Mouse (Mus musculus) kidney, embryonic 14.5 days (tissue): Measurements from ENCODE around the gene 2310039H08Rik. TPM values are rescaled to one million over a fixed set of nuclear protein-coding genes. Genes with fewer than 3 reads are reported as not detected.
A peak's percentile ranks its signal among the peaks of the same experiment; 100 is the strongest.
"Not testable (repeated sequence)": the region's sequence is repeated elsewhere in the genome, so short reads cannot be mapped to it uniquely, and the experiment has no call there.

Experiments
- ATAC-seq: fragments of 200-750 bp; cut with Nextera tagmentation; 2 replicates; pipeline ENCODE4 v1.8.0; 2017; ENCODE audit warnings: moderate number of reproducible peaks, mild to moderate bottlenecking, moderate TSS enrichment, moderate library complexity; ENCODE audit not compliant: low FRiP score, low TSS enrichment
- H3K27ac ChIP-seq: fragments of 300-500 bp; sonication (generic); 2 replicates; pipeline ENCODE4 v1.5.1; 2014; ENCODE audit warnings: low read depth, mild to moderate bottlenecking, low read length, moderate library complexity, mixed read lengths
- H3K27me3 ChIP-seq: fragments of 300-500 bp; sonication (generic); 2 replicates; pipeline ENCODE4 v1.6.1; 2014; ENCODE audit warnings: mild to moderate bottlenecking, low read length; ENCODE audit not compliant: control insufficient read depth, insufficient read depth
- H3K36me3 ChIP-seq: fragments of 300-500 bp; sonication (generic); 2 replicates; pipeline ENCODE4 v1.6.1; 2014; ENCODE audit warnings: low read length, mixed read lengths; ENCODE audit not compliant: control insufficient read depth, insufficient read depth
- H3K4me1 ChIP-seq: fragments of 300-500 bp; sonication (generic); 2 replicates; pipeline ENCODE4 v1.6.1; 2014; ENCODE audit warnings: low read length, mixed read lengths; ENCODE audit not compliant: control insufficient read depth, insufficient read depth
- H3K4me2 ChIP-seq: fragments of 300-500 bp; sonication (generic); replicated peaks from 2 replicates; pipeline ENCODE4 v1.6.1; 2014; ENCODE audit warnings: low read depth, mild to moderate bottlenecking, low read length
- H3K4me3 ChIP-seq: fragments of 300-500 bp; sonication (generic); 2 replicates; pipeline ENCODE4 v1.5.1; 2014; ENCODE audit warnings: mild to moderate bottlenecking, low read length
- H3K9ac ChIP-seq: fragments of 300-500 bp; sonication (generic); 2 replicates; pipeline ENCODE4 v1.6.1; 2014; ENCODE audit warnings: low read depth, mild to moderate bottlenecking, low read length, moderate library complexity
- H3K9me3 ChIP-seq: fragments of 300-500 bp; sonication (generic); 2 replicates; pipeline ENCODE4 v1.6.1; 2016; ENCODE audit warnings: low read length; ENCODE audit not compliant: control insufficient read depth
- WGBS: fragments of 180-500 bp; shearing (Covaris S2); extraction: QIAGEN DNeasy Blood & Tissue Kit; methylation state at CpG from one replicate; pipeline ENCODE4 v1.1.7; 2014; 5-methylcytosine and 5-hydroxymethylcytosine counted together
- polyA plus RNA-seq: library from polyadenylated mRNA; unstranded; fragments of >200 nt; fragmentation: Nextera tagmentation; extraction: Ambion mirVana; gene quantifications from 2 replicates; pipeline ENCODE4 v1.2.1, GENCODE M21; 2014

Gene 2310039H08Rik
- polyA plus RNA-seq, 1 experiment from 2014 or later = 73.6 TPM

- Histone ChIP-seq H3K9me3 (no peaks in the 10 kb centered on the region), H3K27ac (peak within 1 kb of the TSS; percentile 51), H3K36me3 (peaks cover 30% of the 10 kb centered on the region), H3K9ac (peak within 1 kb of the TSS; percentile 73), H3K4me2 (peak within 1 kb of the TSS; percentile 63), H3K4me1 (0 out of 2 replicates have a peak, but pooled peaks cover 6% of the 10 kb centered on the region), H3K4me3 (peak within 1 kb of the TSS; percentile 60), H3K27me3 (no peaks in the 10 kb centered on the region)
- under 1% methylated on average over 44 of the region's 44 CpGs for WGBS
- peak; percentile 95 for ATAC-seq
Observed at GRCm38 (mm10) chr17:46782341-46783221, 10.1 kb downstream of the 2310039H08Rik start, which contains the start of gene Rpl7l1. Rpl7l1 (minus strand) TSS chr17:46782672.

- Histone ChIP-seq H3K36me3 (peaks cover 24% of the 10 kb centered on the region), H3K9ac (no peak overlapping the region; the same call in 1 of the 2 replicates), H3K27ac (peak overlapping the region; percentile 51; the same call in 1 of the 2 replicates), H3K4me2 (peak overlapping the region; percentile 63), H3K9me3 (no peaks in the 10 kb centered on the region), H3K27me3 (no peaks in the 10 kb centered on the region), H3K4me3 (peak overlapping the region; percentile 60), H3K4me1 (0 out of 2 replicates have a peak, but pooled peaks cover 6% of the 10 kb centered on the region)
- 76% methylated on average over 2 of the region's 2 CpGs for WGBS
- ATAC-seq = peak; percentile 18
Observed at GRCm38 (mm10) chr17:46783222-46783565, 10.8 kb downstream of the 2310039H08Rik start.

- Histone ChIP-seq H3K27ac (no peak overlapping the region), H3K9me3 (no peaks in the 10 kb centered on the region), H3K4me1 (no peaks in the 10 kb centered on the region), H3K4me3 (no peak overlapping the region), H3K36me3 (no peaks in the 10 kb centered on the region), H3K9ac (no peak overlapping the region), H3K4me2 (no peak overlapping the region), H3K27me3 (no peaks in the 10 kb centered on the region)
- no peak for ATAC-seq
- WGBS = 90% methylated on average over 5 of the region's 5 CpGs
Observed at GRCm38 (mm10) chr17:46786952-46787351, 14.5 kb downstream of the 2310039H08Rik start.

GRCm38 (mm10) chr17:46787974-46788373, 15.5 kb downstream of the 2310039H08Rik start:
- not testable (repeated sequence) for H3K4me3 ChIP-seq, H3K27me3 ChIP-seq, H3K27ac ChIP-seq, ATAC-seq, H3K9me3 ChIP-seq, H3K4me1 ChIP-seq, H3K4me2 ChIP-seq, H3K36me3 ChIP-seq, H3K9ac ChIP-seq
- 63% methylated on average over 2 of the region's 2 CpGs for WGBS

GRCm38 (mm10) chr17:46792963-46793362, 20.5 kb downstream of the 2310039H08Rik start:
- WGBS = 87% methylated on average over 2 of the region's 2 CpGs
- Histone ChIP-seq H3K4me1 (0 out of 2 replicates have a peak, but pooled peaks cover 5% of the 10 kb centered on the region), H3K4me3 (no peak overlapping the region), H3K9ac (no peak overlapping the region), H3K27ac (no peak overlapping the region), H3K9me3 (no peaks in the 10 kb centered on the region), H3K27me3 (no peaks in the 10 kb centered on the region), H3K4me2 (no peak overlapping the region), H3K36me3 (no peaks in the 10 kb centered on the region)
- no peak for ATAC-seq

GRCm38 (mm10) chr17:46796743-46797142, 24.3 kb downstream of the 2310039H08Rik start:
- no peaks in the 10 kb centered on the region for H3K9me3 ChIP-seq
- no peak for ATAC-seq
- H3K4me1 ChIP-seq = 0 out of 2 replicates have a peak, but pooled peaks cover 5% of the 10 kb centered on the region
- H3K36me3 ChIP-seq = peaks cover 15% of the 10 kb centered on the region
- 78% methylated on average over 4 of the region's 4 CpGs for WGBS
- no peak overlapping the region; the same call in 1 of the 2 replicates for H3K27ac ChIP-seq
- no peaks in the 10 kb centered on the region for H3K27me3 ChIP-seq
- H3K4me3 ChIP-seq = no peak overlapping the region
- no peak overlapping the region for H3K4me2 ChIP-seq
- H3K9ac ChIP-seq = no peak overlapping the region

GRCm38 (mm10) chr17:46797386-46797785, 25.0 kb downstream of the 2310039H08Rik start:
- Histone ChIP-seq H3K4me2 (no peak overlapping the region), H3K36me3 (peaks cover 15% of the 10 kb centered on the region), H3K9ac (no peak overlapping the region), H3K27me3 (no peaks in the 10 kb centered on the region), H3K27ac (no peak overlapping the region; the same call in 1 of the 2 replicates), H3K4me3 (no peak overlapping the region), H3K4me1 (0 out of 2 replicates have a peak, but pooled peaks cover 5% of the 10 kb centered on the region), H3K9me3 (no peaks in the 10 kb centered on the region)
- 24% methylated on average over 8 of the region's 8 CpGs for WGBS
- 0 out of 2 replicates have a peak, but pooled peaks have one; percentile 40 for ATAC-seq

- Histone ChIP-seq H3K36me3 (peaks cover 15% of the 10 kb centered on the region), H3K4me2 (no peak overlapping the region), H3K27me3 (no peaks in the 10 kb centered on the region), H3K9me3 (no peaks in the 10 kb centered on the region), H3K4me1 (0 out of 2 replicates have a peak, but pooled peaks cover 5% of the 10 kb centered on the region), H3K9ac (no peak overlapping the region), H3K27ac (no peak overlapping the region), H3K4me3 (no peak overlapping the region)
- ATAC-seq = no peak
- 72% methylated on average over 10 of the region's 10 CpGs for WGBS
Observed at GRCm38 (mm10) chr17:46799680-46800079, 27.2 kb downstream of the 2310039H08Rik start.

GRCm38 (mm10) chr17:46801761-46802160, 29.3 kb downstream of the 2310039H08Rik start:
- Histone ChIP-seq H3K9me3 (no peaks in the 10 kb centered on the region), H3K36me3 (peaks cover 20% of the 10 kb centered on the region), H3K4me1 (0 out of 2 replicates have a peak, but pooled peaks cover 5% of the 10 kb centered on the region), H3K27ac (no peak overlapping the region), H3K4me3 (no peak overlapping the region), H3K9ac (no peak overlapping the region), H3K27me3 (no peaks in the 10 kb centered on the region), H3K4me2 (no peak overlapping the region)
- WGBS = 85% methylated on average over 6 of the region's 6 CpGs
- ATAC-seq = no peak
